Mouse (Mus musculus) kidney, postnatal 36 days (tissue): ENCODE data around the gene Cd69.
A peak's percentile ranks its signal among the peaks of the same experiment; 100 is the strongest.

Source experiments
- DNase-seq, 2 experiments: peaks; one replicate each; pipeline ENCODE4 v3.0.0; 2021 to 2022; ENCODE audit warnings: mixed read lengths in 2 of 2

The Cd69 gene

DNA sequence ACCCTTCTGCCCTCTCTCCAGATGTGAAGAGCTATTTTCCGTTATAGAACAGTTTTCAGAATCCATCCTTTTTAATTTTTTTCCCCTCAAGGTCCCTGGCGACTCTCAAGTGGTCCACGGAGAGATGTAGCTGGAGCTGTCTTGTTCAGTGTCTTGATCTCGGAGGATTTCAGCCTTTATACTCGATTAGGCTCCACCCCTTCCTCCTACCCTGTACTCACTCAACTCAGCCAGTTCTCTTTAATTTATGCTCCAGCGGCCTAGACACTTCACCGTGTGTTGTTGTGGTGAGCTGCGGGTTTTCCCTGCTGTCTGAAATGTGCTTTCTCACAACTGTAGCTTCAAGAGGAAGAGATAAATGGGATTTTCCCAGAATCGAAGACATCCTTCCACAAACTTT lies at the start of gene Cd69:
Gene Cd69 (minus strand): TSS at position 217 of the 400 bp plus-strand sequence.
- peak in 1 of 2 experiments; percentile 1 for DNase-seq

DNA sequence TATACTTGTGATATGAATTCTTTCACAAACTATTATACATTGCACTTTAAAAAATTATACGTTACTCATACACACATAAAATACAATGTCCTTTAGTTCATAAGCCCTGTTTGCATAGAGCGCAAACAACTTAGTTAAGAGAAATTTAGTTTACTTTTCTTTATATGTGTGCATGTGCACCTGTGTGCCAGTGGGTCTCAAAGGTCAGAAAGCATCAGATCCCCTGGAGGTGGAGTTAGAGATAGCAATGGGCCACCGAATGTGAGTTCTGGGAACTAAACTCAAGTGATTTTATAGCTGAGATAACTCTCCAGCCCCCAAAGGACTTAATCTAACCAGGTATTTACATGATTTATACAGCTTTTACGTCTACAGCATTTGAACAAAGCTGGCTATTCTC lies 44.1 kb upstream of the Cd69 start:
- DNase-seq: no peak

GRCm38 (mm10) chr6:129318395-129318794 lies 43.2 kb upstream of the Cd69 start:
- DNase-seq: no peak

DNA sequence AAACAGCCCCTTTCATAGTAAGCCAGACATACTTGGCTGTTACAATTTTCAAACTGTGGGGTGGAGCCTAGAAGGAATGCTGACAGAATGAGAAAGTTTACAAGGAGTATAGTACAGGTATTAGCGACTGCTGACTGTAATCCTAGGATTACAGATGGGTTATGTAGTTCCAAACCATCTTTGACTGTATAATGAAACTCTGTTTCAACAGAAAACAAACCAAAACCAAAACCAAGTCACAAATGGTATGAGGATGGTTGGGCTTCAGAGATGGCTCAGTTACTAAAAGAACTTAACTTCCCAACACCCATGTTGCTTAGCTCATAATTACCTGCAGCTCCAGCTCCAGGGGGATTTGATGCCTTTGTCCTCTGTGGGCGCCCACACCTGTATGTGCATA lies 41.2 kb upstream of the Cd69 start:
- DNase-seq: no peak

DNA sequence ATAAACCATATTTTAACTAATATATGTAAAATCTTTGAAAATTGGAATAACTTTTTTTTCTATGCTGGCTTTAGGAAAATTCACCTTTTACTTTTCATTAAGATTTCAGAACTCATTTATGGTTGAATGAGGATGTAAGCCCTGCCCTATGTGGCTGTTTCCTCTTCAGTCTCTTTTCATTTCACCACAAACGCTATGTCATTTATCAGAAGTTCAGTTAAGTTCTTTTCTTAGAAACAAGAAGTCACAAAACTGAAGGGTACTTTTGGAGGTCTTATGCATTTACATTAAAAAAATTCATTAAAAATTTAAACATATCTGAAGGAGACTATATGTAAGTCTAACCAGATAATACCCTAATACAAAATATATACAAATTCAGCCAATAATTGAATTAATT lies 40.5 kb upstream of the Cd69 start:
- no peak for DNase-seq

GRCm38 (mm10) chr6:129314655-129315168 lies 39.5 kb upstream of the Cd69 start:
- no peak for DNase-seq

GRCm38 (mm10) chr6:129312499-129312898 lies 37.3 kb upstream of the Cd69 start:
- no peak for DNase-seq

GRCm38 (mm10) chr6:129304180-129304579 lies 28.9 kb upstream of the Cd69 start:
- no peak for DNase-seq

- DNase-seq: no peak
These were observed 13.5 kb upstream of the Cd69 start for GRCm38 (mm10) chr6:129288708-129289107.

DNA sequence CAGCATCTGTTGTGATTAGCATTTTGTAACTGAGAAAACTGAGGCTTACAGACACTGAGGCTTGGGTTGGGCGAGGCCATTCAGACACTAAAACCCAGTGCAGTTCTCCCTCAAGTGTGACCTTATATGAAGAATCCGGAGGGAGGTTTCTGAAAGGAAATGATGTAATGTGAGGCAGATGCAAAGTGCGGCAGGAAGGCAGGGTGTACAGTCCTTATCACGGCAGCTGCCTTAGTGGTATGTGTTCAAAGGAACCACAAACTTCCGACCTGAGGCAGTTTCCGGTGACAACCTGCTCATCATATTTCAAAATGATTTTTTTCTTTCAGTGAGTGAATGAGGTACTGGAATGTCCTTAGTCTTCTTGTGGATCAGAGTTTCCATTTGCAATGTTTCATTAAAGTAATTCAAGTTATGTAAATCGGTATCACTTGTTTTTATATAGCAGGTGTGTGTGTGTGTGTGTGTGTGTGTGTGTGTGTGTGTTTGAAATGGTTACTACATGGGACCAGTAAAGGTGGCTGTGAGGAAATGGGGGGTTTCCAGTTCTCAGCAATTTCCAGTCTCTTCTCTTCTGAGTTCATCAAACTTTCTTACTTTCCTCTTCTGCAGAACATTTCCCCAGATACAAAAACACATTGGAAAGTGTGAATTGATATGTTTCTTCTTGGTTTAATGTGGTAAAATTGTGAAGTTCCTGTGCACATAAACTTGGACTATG lies 9.3 kb upstream of the Cd69 start:
- DNase-seq: no peak

DNA sequence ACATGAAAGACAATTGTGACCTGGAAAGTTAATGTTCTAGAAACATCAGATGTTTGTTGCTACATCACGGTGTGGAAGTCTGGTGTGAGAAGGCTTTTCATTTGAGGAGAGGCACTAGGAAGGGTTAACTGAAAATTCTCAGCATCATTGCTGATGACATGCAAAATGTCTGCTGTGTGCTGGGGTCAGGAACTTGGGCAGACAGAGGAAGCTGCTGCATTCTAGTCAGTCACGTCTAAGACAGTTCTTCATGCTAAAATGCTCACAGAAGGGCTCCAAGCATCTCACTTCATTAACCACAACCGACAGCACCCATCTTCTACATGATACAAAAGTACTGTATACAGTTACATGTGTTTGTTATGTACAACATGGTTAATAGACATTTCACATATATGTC lies 8.0 kb upstream of the Cd69 start:
- no peak for DNase-seq

DNA sequence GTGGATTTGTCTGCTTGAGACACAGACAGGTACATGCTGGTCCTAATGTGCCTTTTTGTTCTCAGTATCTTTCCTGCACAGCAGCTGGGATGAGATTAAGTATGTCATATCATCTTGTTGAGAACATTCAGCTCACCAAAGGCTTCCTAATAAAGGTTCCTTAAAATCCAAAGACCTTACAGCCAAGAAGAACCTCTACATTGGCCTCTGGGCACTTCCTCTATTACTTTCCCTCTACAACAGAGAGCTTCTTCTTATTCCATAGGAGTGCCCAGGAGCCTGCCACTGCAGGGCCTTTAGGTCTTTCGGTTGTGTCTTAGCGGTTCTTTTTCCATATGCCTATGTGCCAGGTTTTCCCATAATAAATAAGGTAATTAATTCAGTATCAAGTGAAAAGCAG lies 1.2 kb upstream of the Cd69 start:
- DNase-seq: no peak

DNA sequence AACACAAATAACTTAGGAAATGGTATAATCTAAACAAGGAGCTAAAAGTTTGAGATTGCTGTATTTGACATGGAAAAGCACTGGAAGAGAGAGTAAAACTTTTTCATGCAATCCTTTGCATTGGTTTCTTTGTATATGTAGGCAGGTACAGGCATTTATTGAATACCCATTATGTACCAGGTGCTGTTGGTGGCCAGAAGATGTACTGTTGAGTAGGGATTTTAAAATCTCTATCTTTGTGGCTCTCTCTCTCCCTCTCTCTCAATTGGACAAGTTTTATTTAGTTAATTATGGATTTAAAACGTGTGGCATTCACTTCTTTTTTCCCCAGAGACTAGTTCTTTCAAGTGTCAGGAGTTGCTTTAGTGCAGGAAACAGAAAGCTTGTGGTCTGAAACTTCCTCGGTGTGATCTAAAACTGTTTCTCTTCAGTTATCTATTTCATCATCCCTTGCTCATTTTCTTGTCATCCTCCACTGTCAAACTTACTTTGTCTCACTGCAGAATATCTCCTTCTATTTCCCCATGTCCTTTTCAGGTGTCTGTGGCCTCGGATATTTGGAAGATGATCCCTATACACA lies 478 bp upstream of the Cd69 start:
- no peak for DNase-seq

GRCm38 (mm10) chr6:129274476-129274875 lies 760 bp downstream of the Cd69 start:
- no peak for DNase-seq

DNA sequence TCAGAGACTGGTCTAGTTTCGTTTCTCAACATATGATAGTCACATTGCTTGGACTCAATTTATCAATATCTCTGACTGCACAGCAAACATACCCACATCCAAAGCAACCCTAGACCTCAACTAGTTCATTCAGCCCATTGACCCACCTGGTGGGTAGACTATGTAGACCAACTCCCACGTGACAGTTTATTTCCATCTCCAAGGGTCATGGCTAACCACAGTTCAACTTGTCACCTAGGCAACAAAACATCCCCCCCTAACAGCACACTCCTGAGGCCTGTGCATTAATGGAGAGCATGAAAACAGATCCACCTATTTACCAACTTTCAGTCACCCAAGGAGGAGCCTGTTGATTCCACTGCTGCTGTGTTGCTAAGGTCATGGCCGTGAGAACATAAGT lies 1.6 kb downstream of the Cd69 start:
- DNase-seq: no peak

DNA sequence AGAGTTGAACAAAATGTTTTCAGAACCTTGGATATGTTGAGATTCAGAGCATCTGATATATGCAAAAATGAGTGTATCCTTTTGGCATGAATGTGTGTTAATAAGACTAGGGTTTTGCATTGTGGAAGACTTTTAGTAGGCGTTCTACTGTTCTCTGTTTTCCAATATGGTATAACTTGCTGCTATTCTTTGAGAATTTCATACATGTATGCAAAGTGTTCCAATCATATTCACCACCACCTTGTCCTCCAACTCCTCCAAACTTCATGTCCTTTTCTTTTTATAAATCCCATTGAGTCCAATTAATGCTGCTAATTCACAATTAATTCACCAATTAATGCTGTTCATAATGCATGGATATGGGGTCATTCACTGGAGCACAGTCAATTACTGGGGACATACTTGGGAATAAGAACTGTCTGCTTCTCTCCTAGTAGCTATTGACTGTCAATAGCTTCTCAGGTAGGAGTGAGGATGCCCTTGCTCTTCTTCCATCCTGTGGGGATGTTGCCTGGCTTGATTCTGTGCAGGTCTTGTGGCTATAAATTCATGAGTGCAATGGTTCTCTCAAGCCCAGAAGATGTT lies 8.7 kb downstream of the Cd69 start:
- no peak for DNase-seq

- no peak for DNase-seq
These were observed 9.4 kb downstream of the Cd69 start for GRCm38 (mm10) chr6:129265821-129266220.

GRCm38 (mm10) chr6:129260940-129261339 lies 14.3 kb downstream of the Cd69 start:
- no peak for DNase-seq

GRCm38 (mm10) chr6:129260034-129260433 lies 15.2 kb downstream of the Cd69 start:
- DNase-seq: peak in 1 of 2 experiments; percentile 11

DNA sequence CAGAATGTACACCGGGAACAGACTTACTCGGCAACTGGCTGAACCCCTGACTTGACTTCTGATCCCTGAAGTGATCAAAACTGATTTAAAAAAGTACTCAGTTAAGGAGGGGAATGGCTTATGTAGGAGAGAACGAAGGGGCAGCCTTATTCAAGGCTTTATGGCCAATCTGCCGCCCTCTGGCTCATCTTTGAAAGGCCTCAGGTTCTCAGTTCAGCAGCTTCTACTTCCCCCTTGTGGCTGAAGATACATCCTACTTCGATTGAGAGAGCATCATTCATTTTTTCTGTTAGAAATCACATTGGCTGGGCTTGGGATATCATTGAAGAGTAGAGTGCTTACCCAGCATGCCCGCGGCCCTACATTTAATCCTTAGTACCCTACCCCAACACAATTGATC lies 19.2 kb downstream of the Cd69 start:
- DNase-seq: peak in 1 of 2 experiments; percentile 24

DNA sequence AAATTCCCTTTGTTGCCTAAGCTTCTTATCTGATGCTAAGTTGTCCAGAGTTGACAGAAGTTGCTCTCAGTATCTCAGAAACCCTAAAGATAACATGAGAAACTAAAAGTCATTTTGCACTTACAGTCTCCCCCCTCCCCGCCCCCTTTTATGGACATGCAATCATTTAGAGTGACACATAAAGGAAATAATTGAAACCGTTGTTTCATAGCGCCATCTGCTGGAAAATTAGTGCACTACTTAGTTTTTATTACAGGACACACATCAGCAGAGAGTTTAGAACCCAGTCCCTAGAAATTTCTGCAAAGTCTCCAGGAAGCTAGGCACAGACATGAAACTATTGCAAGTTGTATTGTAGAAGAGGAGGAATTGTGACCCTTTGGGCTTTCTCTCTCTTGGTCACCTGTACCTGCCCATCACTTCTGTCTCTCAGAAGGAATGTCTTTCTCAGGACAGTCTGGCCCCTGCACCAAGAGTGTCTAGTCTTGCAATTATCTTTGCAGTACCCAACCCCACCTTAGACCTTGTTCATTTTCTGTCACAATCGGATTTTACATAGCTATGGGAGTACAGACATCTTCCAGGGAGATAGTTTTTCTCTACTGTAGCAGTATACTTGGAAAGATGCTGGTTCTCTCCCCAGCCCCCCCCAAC lies 20.2 kb downstream of the Cd69 start:
- DNase-seq: peak in 1 of 2 experiments; percentile 20

DNA sequence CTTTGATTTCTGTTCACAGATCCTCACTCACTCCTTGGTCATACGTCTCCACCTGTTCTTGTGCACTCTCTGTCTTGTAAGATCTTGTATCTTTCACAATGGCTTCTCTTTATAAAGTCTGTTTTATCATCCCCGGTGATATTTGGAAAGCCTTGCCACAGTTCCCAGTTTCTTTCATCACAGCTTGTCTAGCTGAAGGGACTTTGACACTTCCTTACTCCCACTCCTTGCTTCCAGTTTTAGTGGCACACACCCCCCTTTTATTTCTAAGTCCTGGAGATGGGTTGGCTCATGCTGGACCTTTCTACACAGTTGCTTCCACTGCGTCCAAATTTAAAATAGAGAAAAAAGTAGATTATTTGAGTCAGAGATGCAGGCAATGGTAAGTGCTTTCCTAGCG lies 20.9 kb downstream of the Cd69 start:
- DNase-seq: no peak

DNA sequence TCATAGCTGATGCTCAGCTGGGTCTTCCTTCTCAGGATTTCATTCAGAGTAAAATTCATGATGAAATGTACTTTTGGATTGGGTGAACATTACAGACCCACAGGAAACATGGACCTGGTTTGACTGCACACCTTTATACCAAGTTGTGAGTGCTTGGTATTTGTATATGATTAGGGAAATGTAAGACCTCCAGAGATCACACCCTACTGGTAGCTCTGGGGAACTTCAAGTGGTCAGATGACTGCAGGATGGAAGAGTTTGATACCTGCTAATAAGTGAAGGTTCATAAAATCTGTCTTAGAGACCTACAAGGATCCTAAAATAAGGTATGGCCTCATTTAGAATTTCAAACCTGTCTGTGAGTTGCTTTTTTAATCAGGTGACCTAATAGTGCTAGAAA lies 27.0 kb downstream of the Cd69 start:
- DNase-seq: peak in 1 of 2 experiments; percentile 27

DNA sequence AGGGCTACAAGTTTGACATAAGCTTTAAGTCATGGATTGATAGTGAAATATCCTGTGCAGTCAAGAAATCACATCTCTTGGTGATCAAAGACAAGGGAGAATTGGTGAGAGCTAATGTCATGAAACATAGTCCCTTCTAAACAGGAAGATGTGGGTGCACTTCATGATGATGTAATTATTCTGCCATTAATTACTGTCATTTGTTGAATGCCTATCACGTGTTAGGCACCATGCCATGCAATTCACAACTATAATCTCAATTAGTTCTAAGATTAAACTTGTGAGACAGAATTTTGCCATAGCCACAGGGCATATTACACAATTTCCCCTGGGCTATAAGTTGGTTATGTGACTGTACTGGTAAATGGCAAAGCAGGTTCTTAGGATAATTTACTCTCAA lies 28.2 kb downstream of the Cd69 start:
- DNase-seq: no peak
